Mouse (Mus musculus): ENCODE measurements around the gene Naa50. TPM values are rescaled to one million over a fixed set of nuclear protein-coding genes. Genes with fewer than 3 reads are reported as not detected.

The Naa50 gene
- total and polyA plus RNA-seq, 2 experiments from 2014 or later: 10.1 to 56.3 TPM

DNA sequence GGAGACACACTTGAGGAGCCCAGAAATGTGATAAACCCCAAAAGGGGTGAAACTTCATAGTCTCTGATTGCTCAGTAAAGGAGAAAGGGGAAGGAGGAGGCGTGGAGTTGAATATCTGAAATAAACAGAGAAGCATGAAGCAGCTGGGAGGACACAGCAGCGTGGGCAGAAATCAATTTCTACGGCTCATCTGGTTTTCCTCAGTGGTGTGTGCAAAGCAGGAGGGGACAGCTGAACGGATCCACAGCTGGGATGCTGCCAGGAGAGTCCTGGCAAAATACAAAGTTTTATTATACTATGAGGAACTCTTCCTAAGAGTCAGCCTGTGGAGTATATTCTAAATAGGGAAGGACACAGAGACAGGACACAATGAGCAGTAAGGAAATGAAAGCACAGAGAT is 30.6 kb upstream of the Naa50 start:
- Histone ChIP-seq H3K4me2 (ENCODE audit: low read depth, low read length) (no peak overlapping the region), H3K9me3 (ENCODE audit: low read length) (no peaks in the 10 kb centered on the region), H3K27ac (no peak overlapping the region), H3K36me3 (ENCODE audit: insufficient read depth, low read length) (peaks cover 51% of the 10 kb centered on the region), H3K9ac (replicated peaks; ENCODE audit: low read length) (no peak overlapping the region), H3K4me1 (ENCODE audit: insufficient read depth, low read length) (no peaks in the 10 kb centered on the region), H3K4me3 (ENCODE audit: low read length) (no peak overlapping the region), H3K27me3 (ENCODE audit: insufficient read depth, low read length) (no peaks in the 10 kb centered on the region)
- 63% methylated on average over 4 of the region's 4 CpGs for WGBS
- DNase-seq (ENCODE audit: low spot score): no peak
- no peak for TF ChIP-seq CTCF (IDR thresholded peaks at IDR 0.05; ENCODE audit: low read depth)
- ATAC-seq: no peak

DNA sequence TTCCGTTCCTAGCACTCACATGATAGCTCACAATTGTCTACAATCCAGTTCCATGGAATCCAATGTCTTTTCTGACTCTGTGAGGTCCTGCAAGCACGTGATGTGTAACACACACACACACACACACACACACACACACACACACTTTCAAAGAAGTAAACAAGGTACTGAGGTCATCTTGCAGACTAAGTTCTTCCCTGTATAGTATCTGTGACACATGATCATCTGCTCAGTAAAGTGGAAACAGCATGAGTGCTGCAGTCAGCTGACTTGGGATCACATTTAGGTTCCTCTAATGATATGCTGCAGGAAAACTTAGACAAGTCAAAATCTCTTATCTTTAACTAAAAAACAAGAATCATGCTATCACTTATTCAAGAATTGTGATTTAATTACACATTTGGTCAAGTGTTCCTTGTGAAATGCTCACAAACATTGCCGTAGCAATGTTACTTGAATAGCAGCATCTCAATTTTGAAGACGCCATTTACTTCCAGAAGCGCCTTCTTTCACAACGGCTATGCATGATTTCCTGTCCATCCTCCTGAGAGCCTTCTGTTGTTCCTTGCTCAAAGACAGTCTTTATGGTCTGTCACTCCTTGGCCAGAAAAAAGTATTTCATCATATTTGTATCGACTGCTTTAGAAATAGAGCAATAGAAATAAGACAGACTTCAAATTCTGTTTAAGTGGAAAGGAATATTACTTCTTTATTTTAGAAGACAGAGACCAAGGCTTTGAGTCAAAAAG is 19.7 kb upstream of the Naa50 start:
- no peak overlapping the region for H3K4me2 ChIP-seq (ENCODE audit: low read depth, low read length)
- 81% methylated on average over 7 of the region's 7 CpGs for WGBS
- no peak overlapping the region for H3K4me3 ChIP-seq (ENCODE audit: low read length)
- H3K27me3 ChIP-seq (ENCODE audit: insufficient read depth, low read length): no peaks in the 10 kb centered on the region
- H3K27ac ChIP-seq: no peak overlapping the region
- DNase-seq (ENCODE audit: low spot score): no peak
- ATAC-seq: no peak
- peaks cover 5% of the 10 kb centered on the region; the same call in 1 of the 2 replicates for H3K36me3 ChIP-seq (ENCODE audit: insufficient read depth, low read length)
- H3K9me3 ChIP-seq (ENCODE audit: low read length): no peaks in the 10 kb centered on the region
- H3K9ac ChIP-seq (replicated peaks; ENCODE audit: low read length): no peak overlapping the region
- TF ChIP-seq CTCF (IDR thresholded peaks at IDR 0.05; ENCODE audit: low read depth): no peak
- no peaks in the 10 kb centered on the region for H3K4me1 ChIP-seq (ENCODE audit: insufficient read depth, low read length)

DNA sequence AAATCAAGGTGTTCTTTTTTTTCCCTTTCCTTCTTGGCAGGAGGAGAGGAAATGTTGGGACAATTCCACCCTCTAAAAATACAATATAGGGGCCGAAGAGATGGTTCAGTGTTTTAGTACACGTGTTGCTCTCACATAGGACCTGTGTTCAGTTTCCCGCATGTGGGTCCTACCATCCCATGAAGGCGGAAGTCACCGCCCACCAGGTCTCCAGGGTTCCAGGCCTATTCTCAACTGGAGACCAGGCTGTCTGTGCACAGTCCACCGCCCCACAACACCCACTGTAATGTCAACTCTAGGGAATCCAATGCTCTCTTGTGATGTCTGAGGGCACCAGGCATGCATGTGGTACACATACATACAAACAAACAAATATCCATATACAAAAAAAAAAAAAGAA is 17.5 kb upstream of the Naa50 start:
- Histone ChIP-seq H3K27me3 (ENCODE audit: insufficient read depth, low read length) (no peaks in the 10 kb centered on the region), H3K4me2 (ENCODE audit: low read depth, low read length) (no peak overlapping the region), H3K36me3 (ENCODE audit: insufficient read depth, low read length) (no peaks in the 10 kb centered on the region), H3K27ac (no peak overlapping the region), H3K4me1 (ENCODE audit: insufficient read depth, low read length) (no peaks in the 10 kb centered on the region), H3K9ac (replicated peaks; ENCODE audit: low read length) (no peak overlapping the region), H3K4me3 (ENCODE audit: low read length) (no peak overlapping the region), H3K9me3 (ENCODE audit: low read length) (no peaks in the 10 kb centered on the region)
- no peak for DNase-seq (ENCODE audit: low spot score)
- no peak for ATAC-seq
- no peak for TF ChIP-seq CTCF (IDR thresholded peaks at IDR 0.05; ENCODE audit: low read depth)
- WGBS: 91% methylated on average over 6 of the region's 6 CpGs

DNA sequence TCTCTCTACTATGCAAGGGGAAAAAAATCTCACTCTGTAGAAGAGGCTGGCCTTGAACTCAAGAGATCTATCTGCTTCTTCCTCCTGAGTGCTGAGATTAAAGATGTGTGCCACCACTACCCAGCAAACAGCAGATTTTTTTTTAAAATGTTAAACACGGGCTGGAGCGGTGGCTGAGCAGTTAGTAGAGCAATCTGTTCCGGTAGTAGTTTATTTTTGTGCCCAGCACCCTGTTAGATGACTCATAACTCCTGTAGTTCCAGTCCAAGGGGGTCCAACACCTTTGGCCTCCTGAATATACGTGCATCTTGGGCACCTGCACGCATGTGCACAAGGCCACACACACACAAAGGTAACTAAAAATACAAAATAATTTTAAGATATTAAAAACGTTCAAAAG is 17.1 kb upstream of the Naa50 start:
- H3K4me1 ChIP-seq (ENCODE audit: insufficient read depth, low read length): no peaks in the 10 kb centered on the region
- H3K27ac ChIP-seq: no peak overlapping the region
- no peaks in the 10 kb centered on the region for H3K27me3 ChIP-seq (ENCODE audit: insufficient read depth, low read length)
- ATAC-seq (no peak), DNase-seq (ENCODE audit: low spot score) (no peak)
- 84% methylated on average over 6 of the region's 6 CpGs for WGBS
- H3K9ac ChIP-seq (replicated peaks; ENCODE audit: low read length): no peak overlapping the region
- H3K4me2 ChIP-seq (ENCODE audit: low read depth, low read length): no peak overlapping the region
- H3K9me3 ChIP-seq (ENCODE audit: low read length): no peaks in the 10 kb centered on the region
- no peak for TF ChIP-seq CTCF (IDR thresholded peaks at IDR 0.05; ENCODE audit: low read depth)
- H3K4me3 ChIP-seq (ENCODE audit: low read length): no peak overlapping the region
- H3K36me3 ChIP-seq (ENCODE audit: insufficient read depth, low read length): no peaks in the 10 kb centered on the region

DNA sequence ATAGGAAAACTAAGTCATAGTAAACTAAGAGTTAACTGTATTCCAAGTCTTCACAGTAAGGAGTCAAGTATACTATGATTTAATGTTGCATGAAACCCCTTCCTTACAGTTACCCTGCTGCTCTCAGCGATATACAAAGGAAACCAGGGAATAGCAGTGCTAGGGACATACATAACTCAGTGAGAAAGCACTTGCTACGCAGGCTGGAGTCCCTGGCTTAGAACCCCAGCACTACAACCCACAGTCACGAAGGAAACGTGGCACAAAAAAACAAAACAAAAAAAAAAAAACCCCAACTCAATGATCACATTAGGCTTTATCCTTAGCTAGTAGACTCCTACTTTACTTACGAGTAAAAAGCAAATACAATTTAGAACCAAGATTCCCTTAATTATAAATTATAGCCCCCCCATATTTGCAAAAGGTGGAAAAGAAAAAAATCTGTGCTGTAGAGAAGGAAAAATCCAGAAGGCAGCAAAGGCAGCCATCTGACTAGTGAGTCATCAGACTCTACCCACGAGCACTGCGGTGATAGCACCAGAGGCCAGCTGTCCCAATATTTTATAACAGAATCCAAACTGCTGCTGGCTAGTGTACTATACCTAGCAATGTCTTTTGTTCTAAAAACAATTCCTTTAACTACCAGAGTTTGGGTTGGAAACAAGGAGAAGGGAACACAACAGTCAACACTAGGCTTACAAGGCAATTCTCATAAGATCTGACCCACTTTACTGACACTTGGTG is 16.5 kb upstream of the Naa50 start:
- ATAC-seq (no peak), DNase-seq (ENCODE audit: low spot score) (no peak)
- Histone ChIP-seq H3K27me3 (ENCODE audit: insufficient read depth, low read length) (no peaks in the 10 kb centered on the region), H3K9ac (replicated peaks; ENCODE audit: low read length) (no peak overlapping the region), H3K4me2 (ENCODE audit: low read depth, low read length) (no peak overlapping the region), H3K27ac (no peak overlapping the region), H3K4me3 (ENCODE audit: low read length) (no peak overlapping the region), H3K36me3 (ENCODE audit: insufficient read depth, low read length) (no peaks in the 10 kb centered on the region), H3K9me3 (ENCODE audit: low read length) (no peaks in the 10 kb centered on the region), H3K4me1 (ENCODE audit: insufficient read depth, low read length) (no peaks in the 10 kb centered on the region)
- 73% methylated on average over 7 of the region's 7 CpGs for WGBS
- TF ChIP-seq CTCF (IDR thresholded peaks at IDR 0.05; ENCODE audit: low read depth): no peak

DNA sequence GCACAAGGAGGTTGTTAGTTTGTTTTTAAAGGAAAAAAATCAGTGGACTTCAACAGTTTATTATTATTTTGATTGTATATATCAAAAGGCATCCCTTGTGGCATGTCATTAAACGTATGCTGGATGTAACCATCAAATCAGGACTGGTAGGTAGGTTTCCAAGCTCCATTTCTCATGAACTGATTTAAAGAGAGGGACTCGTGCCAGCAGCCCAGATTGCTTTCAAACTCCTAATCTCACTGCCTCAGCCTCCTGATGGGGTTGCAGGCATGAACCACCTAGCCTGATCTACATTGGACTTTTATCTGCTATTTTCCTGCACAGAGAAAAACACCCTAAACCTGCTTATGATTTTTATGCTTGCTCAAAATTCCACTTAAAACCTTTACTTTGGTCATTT is 15.8 kb upstream of the Naa50 start:
- ATAC-seq: no peak
- 66% methylated on average over 2 of the region's 2 CpGs for WGBS

DNA sequence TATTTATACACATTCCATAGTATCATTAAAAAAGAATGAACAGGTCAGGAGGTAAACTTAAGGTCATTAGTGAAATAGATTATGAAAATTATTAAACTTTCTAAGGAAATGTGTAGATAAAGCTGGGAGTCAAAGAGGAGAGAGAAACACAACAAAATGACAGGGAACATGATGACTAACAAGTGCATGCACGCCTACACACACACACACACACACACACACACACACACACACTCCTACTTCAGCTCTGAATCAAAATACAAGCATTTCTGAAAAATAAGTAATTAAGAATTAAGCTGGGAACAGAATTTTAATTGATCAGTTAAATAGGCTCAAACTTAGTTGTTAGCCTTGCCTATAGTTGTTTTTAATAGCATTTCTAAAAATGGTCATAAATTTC is 14.9 kb upstream of the Naa50 start:
- H3K4me1 ChIP-seq (ENCODE audit: insufficient read depth, low read length): no peaks in the 10 kb centered on the region
- no peak overlapping the region for H3K9ac ChIP-seq (replicated peaks; ENCODE audit: low read length)
- H3K9me3 ChIP-seq (ENCODE audit: low read length): no peaks in the 10 kb centered on the region
- no peaks in the 10 kb centered on the region for H3K27me3 ChIP-seq (ENCODE audit: insufficient read depth, low read length)
- H3K4me3 ChIP-seq (ENCODE audit: low read length): no peak overlapping the region
- H3K36me3 ChIP-seq (ENCODE audit: insufficient read depth, low read length): no peaks in the 10 kb centered on the region
- no peak for ATAC-seq
- no peak overlapping the region for H3K27ac ChIP-seq
- no peak for DNase-seq (ENCODE audit: low spot score)
- TF ChIP-seq CTCF (IDR thresholded peaks at IDR 0.05; ENCODE audit: low read depth): no peak
- 91% methylated on average over 1 of the region's 1 CpGs for WGBS
- no peak overlapping the region for H3K4me2 ChIP-seq (ENCODE audit: low read depth, low read length)

More for the DNA sequence above, 15.8 kb upstream of the Naa50 start:
- DNase-seq (ENCODE audit: low spot score): no peak
- no peaks in the 10 kb centered on the region for H3K4me1 ChIP-seq (ENCODE audit: insufficient read depth, low read length)
- H3K9ac ChIP-seq (replicated peaks; ENCODE audit: low read length): no peak overlapping the region
- no peaks in the 10 kb centered on the region for H3K9me3 ChIP-seq (ENCODE audit: low read length)
- H3K27ac ChIP-seq: no peak overlapping the region
- no peak for TF ChIP-seq CTCF (IDR thresholded peaks at IDR 0.05; ENCODE audit: low read depth)
- no peak overlapping the region for H3K4me2 ChIP-seq (ENCODE audit: low read depth, low read length)
- no peak overlapping the region for H3K4me3 ChIP-seq (ENCODE audit: low read length)
- H3K36me3 ChIP-seq (ENCODE audit: insufficient read depth, low read length): no peaks in the 10 kb centered on the region
- H3K27me3 ChIP-seq (ENCODE audit: insufficient read depth, low read length): no peaks in the 10 kb centered on the region

Data from hindbrain, postnatal 0 days (tissue).